Mouse (Mus musculus): Measurements from ENCODE around the gene Haus2. TPM values are rescaled to one million over a fixed set of nuclear protein-coding genes. Genes with fewer than 3 reads are reported as not detected.
"Not testable (repeated sequence)": the region's sequence is repeated elsewhere in the genome, so short reads cannot be mapped to it uniquely, and the experiment has no call there.

Gene Haus2
- 34.3 and 34.5 TPM in 2 replicates for polyA plus RNA-seq (2011; ENCODE audit: insufficient read depth, insufficient read length, low read depth, missing spikeins)

- no peaks in the 10 kb centered on the region for H3K27me3 ChIP-seq (ENCODE audit: control insufficient read depth, insufficient read depth, low read length, poor library complexity, severe bottlenecking)
- H3K9ac ChIP-seq (ENCODE audit: low read depth, poor library complexity, severe bottlenecking), result peak within 1 kb of the TSS; percentile 34
- no peaks in the 10 kb centered on the region for H3K9me3 ChIP-seq (replicated peaks; ENCODE audit: control insufficient read depth, insufficient read depth, low read length, poor library complexity, severe bottlenecking)
- H3K4me3 ChIP-seq (ENCODE audit: low read depth, low read length), result peak within 1 kb of the TSS; percentile 79
- peaks cover 9% of the 10 kb centered on the region; the same call in 1 of the 2 replicates for H3K36me3 ChIP-seq (ENCODE audit: control insufficient read depth, insufficient read depth, low read length, poor library complexity, severe bottlenecking)
- TF ChIP-seq POLR2A (IDR thresholded peaks at IDR 0.05; ENCODE audit: insufficient read depth, low read length) (peak; percentile 77), EP300 (IDR thresholded peaks at IDR 0.05; ENCODE audit: insufficient read depth, low read depth, low read length) (no peak), CTCF (IDR thresholded peaks at IDR 0.05; ENCODE audit: low read depth, low read length) (no peak)
- H3K4me1 ChIP-seq (ENCODE audit: control insufficient read depth, insufficient read depth, low read length), result no peaks in the 10 kb centered on the region
- peak within 1 kb of the TSS; percentile 59; the same call in 1 of the 2 replicates for H3K27ac ChIP-seq (ENCODE audit: insufficient read depth, low read length)
These were observed at the start of gene Haus2, which contains the start of gene Lrrc57 for GRCm38 (mm10) chr2:120608830-120609723. Gene Haus2 (plus strand): TSS chr2:120609383. Gene Lrrc57 (minus strand): TSS chr2:120609520.

- no peak overlapping the region for H3K27ac ChIP-seq (ENCODE audit: insufficient read depth, low read length)
- no peak overlapping the region for H3K4me3 ChIP-seq (ENCODE audit: low read depth, low read length)
- TF ChIP-seq CTCF (IDR thresholded peaks at IDR 0.05; ENCODE audit: low read depth, low read length) (no peak), EP300 (IDR thresholded peaks at IDR 0.05; ENCODE audit: insufficient read depth, low read depth, low read length) (no peak), POLR2A (IDR thresholded peaks at IDR 0.05; ENCODE audit: insufficient read depth, low read length) (no peak)
- H3K9ac ChIP-seq (ENCODE audit: low read depth, poor library complexity, severe bottlenecking), result peak overlapping the region; percentile 67
- no peaks in the 10 kb centered on the region for H3K9me3 ChIP-seq (replicated peaks; ENCODE audit: control insufficient read depth, insufficient read depth, low read length, poor library complexity, severe bottlenecking)
- no peaks in the 10 kb centered on the region for H3K4me1 ChIP-seq (ENCODE audit: control insufficient read depth, insufficient read depth, low read length)
- H3K27me3 ChIP-seq (ENCODE audit: control insufficient read depth, insufficient read depth, low read length, poor library complexity, severe bottlenecking), result no peaks in the 10 kb centered on the region
- peaks cover 24% of the 10 kb centered on the region for H3K36me3 ChIP-seq (ENCODE audit: control insufficient read depth, insufficient read depth, low read length, poor library complexity, severe bottlenecking)
These were observed 47.7 kb upstream of the Haus2 start for GRCm38 (mm10) chr2:120561524-120561923.

- Histone ChIP-seq H3K9ac (ENCODE audit: low read depth, poor library complexity, severe bottlenecking) (peak overlapping the region; percentile 74), H3K9me3 (replicated peaks; ENCODE audit: control insufficient read depth, insufficient read depth, low read length, poor library complexity, severe bottlenecking) (no peaks in the 10 kb centered on the region), H3K27ac (ENCODE audit: insufficient read depth, low read length) (peak overlapping the region; percentile 52), H3K4me1 (ENCODE audit: control insufficient read depth, insufficient read depth, low read length) (no peaks in the 10 kb centered on the region), H3K4me3 (ENCODE audit: low read depth, low read length) (peak overlapping the region; percentile 82), H3K36me3 (ENCODE audit: control insufficient read depth, insufficient read depth, low read length, poor library complexity, severe bottlenecking) (peaks cover 14% of the 10 kb centered on the region), H3K27me3 (ENCODE audit: control insufficient read depth, insufficient read depth, low read length, poor library complexity, severe bottlenecking) (no peaks in the 10 kb centered on the region)
- TF ChIP-seq EP300 (IDR thresholded peaks at IDR 0.05; ENCODE audit: insufficient read depth, low read depth, low read length), result no peak
- no peak for TF ChIP-seq POLR2A (IDR thresholded peaks at IDR 0.05; ENCODE audit: insufficient read depth, low read length)
- no peak for TF ChIP-seq CTCF (IDR thresholded peaks at IDR 0.05; ENCODE audit: low read depth, low read length)
These were observed 46.3 kb upstream of the Haus2 start for GRCm38 (mm10) chr2:120562859-120563234.

- H3K9me3 ChIP-seq (replicated peaks; ENCODE audit: control insufficient read depth, insufficient read depth, low read length, poor library complexity, severe bottlenecking), result no peaks in the 10 kb centered on the region
These were observed 45.8 kb upstream of the Haus2 start, which contains the start of gene Zfp106 for GRCm38 (mm10) chr2:120563235-120563990. Gene Zfp106 (minus strand): TSS chr2:120563843.

GRCm38 (mm10) chr2:120564548-120565188 is 44.5 kb upstream of the Haus2 start:
- H3K4me3 ChIP-seq (ENCODE audit: low read depth, low read length); H3K9me3 ChIP-seq (replicated peaks; ENCODE audit: control insufficient read depth, insufficient read depth, low read length, poor library complexity, severe bottlenecking); H3K9ac ChIP-seq (ENCODE audit: low read depth, poor library complexity, severe bottlenecking); H3K4me1 ChIP-seq (ENCODE audit: control insufficient read depth, insufficient read depth, low read length); H3K27me3 ChIP-seq (ENCODE audit: control insufficient read depth, insufficient read depth, low read length, poor library complexity, severe bottlenecking); H3K27ac ChIP-seq (ENCODE audit: insufficient read depth, low read length): not testable (repeated sequence)
- peaks cover 12% of the 10 kb centered on the region for H3K36me3 ChIP-seq (ENCODE audit: control insufficient read depth, insufficient read depth, low read length, poor library complexity, severe bottlenecking)

More at GRCm38 (mm10) chr2:120563235-120563990, 45.8 kb upstream of the Haus2 start, which contains the start of gene Zfp106:
- Histone ChIP-seq H3K27ac (ENCODE audit: insufficient read depth, low read length) (peak within 1 kb of the TSS; percentile 59), H3K4me1 (ENCODE audit: control insufficient read depth, insufficient read depth, low read length) (no peaks in the 10 kb centered on the region), H3K4me3 (ENCODE audit: low read depth, low read length) (peak within 1 kb of the TSS; percentile 82), H3K27me3 (ENCODE audit: control insufficient read depth, insufficient read depth, low read length, poor library complexity, severe bottlenecking) (no peaks in the 10 kb centered on the region), H3K36me3 (ENCODE audit: control insufficient read depth, insufficient read depth, low read length, poor library complexity, severe bottlenecking) (peaks cover 12% of the 10 kb centered on the region), H3K9ac (ENCODE audit: low read depth, poor library complexity, severe bottlenecking) (peak within 1 kb of the TSS; percentile 74)
- TF ChIP-seq EP300 (IDR thresholded peaks at IDR 0.05; ENCODE audit: insufficient read depth, low read depth, low read length), result no peak
- TF ChIP-seq CTCF (IDR thresholded peaks at IDR 0.05; ENCODE audit: low read depth, low read length), result no peak
- TF ChIP-seq POLR2A (IDR thresholded peaks at IDR 0.05; ENCODE audit: insufficient read depth, low read length), result no peak

Data from ES-Bruce4 (cell line).